Mouse (Mus musculus) erythroblast, embryonic 14.5 days (primary cell): Measurements from ENCODE around the gene Cd72.

Source experiments
- GATA1 ChIP-seq: IDR thresholded peaks from 2 replicates; pipeline ENCODE4 v1.6.1; 2012; ENCODE audit warnings: low read length, inconsistent platforms, mixed read lengths
- TAL1 ChIP-seq: IDR thresholded peaks from 3 replicates; pipeline ENCODE4 v1.6.1; 2012; ENCODE audit warnings: low read length, inconsistent platforms, mixed read lengths

DNA sequence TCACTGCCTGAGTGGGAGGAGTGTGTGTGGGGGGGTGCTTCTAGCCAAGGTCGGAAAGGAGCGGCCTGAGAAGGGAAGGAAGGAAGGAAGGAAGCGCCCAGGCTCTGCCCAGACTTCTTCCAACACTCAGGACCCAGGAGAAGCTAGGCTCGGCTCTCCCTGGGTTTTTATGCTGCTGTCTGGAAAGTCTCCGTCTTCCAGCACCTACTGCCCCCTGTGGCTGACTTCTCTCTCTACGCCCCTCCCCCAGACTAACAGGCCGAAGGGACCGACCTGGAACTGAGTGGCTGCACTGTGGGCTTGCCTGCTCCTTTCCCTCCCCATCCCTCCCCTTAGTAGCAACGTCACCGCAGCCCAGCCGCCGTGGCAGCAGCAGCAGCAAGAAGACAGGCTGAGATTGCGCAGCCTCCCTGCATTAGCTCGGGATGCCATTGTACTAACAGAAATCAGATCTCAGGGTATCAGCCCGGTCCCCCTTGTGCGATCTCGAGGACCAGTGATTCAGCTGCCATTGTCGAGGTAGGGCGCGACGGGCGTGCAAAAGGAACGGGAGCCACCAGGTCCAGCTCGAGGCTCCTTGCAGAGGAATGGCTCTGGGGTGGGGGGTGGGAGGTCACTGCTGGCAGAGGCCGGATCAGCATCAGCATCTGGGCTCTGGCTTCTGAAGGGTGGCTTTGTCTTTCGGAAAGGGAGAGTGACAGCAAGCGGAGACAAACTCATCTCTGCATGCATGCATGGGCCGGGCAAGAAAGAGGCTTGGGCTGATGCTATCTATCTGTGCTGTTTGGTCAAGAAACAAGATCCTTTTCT is 48.1 kb downstream of the Cd72 start:
- TF ChIP-seq GATA1: no peak
- no peak for TF ChIP-seq TAL1
